Mouse (Mus musculus) spleen, adult 2 months (tissue): Measurements from ENCODE around the gene Rnf144b. TPM values are rescaled to one million over a fixed set of nuclear protein-coding genes. Genes with fewer than 3 reads are reported as not detected.

Experiments used
- DNase-seq, 2 experiments: peaks; one replicate each; pipeline versions ENCODE4 v3.0.0 to v3.0.0-alpha.2; 2012 to 2021; ENCODE audit warnings: low spot score in 2 of 2, low read depth in 1 of 2
- H3K27ac ChIP-seq: fragments of 200-500 bp; 2 replicates; pipeline ENCODE4 v1.5.1; 2012; ENCODE audit warnings: low read length, inconsistent platforms; ENCODE audit not compliant: insufficient read depth
- H3K27me3 ChIP-seq: fragments of 200-500 bp; 2 replicates; pipeline ENCODE4 v1.6.1; 2012; ENCODE audit warnings: mild to moderate bottlenecking, moderate library complexity, low read length, inconsistent platforms; ENCODE audit not compliant: control insufficient read depth, insufficient read depth
- H3K36me3 ChIP-seq: fragments of 200-500 bp; 2 replicates; pipeline ENCODE4 v1.6.1; 2012; ENCODE audit warnings: mild to moderate bottlenecking, low read length, inconsistent platforms; ENCODE audit not compliant: control insufficient read depth, insufficient read depth
- H3K4me1 ChIP-seq: fragments of 200-500 bp; 2 replicates; pipeline ENCODE4 v1.6.1; 2011; ENCODE audit warnings: inconsistent platforms; ENCODE audit not compliant: control insufficient read depth, insufficient read depth, insufficient read length
- H3K4me3 ChIP-seq: fragments of 200-500 bp; 2 replicates; pipeline ENCODE4 v1.5.1; 2011; ENCODE audit warnings: mild to moderate bottlenecking, inconsistent platforms; ENCODE audit not compliant: insufficient read depth, insufficient read length; ENCODE audit errors: extremely low read depth
- CTCF ChIP-seq: fragments of 200-500 bp; IDR thresholded peaks from 2 replicates; pipeline ENCODE4 v1.5.1; 2011; ENCODE audit warnings: mild to moderate bottlenecking, inconsistent platforms; ENCODE audit not compliant: insufficient read depth, insufficient read length, insufficient replicate concordance; ENCODE audit errors: extremely low read depth
- POLR2A ChIP-seq: fragments of 200-500 bp; IDR thresholded peaks from 2 replicates; pipeline ENCODE4 v1.6.1; 2011; ENCODE audit warnings: low read depth, low read length, inconsistent platforms
- WGBS: fragments of 180-500 bp; shearing (Covaris S2); methylation state at CpG from one replicate; pipeline ENCODE4 v1.1.7; 2018; 5-methylcytosine and 5-hydroxymethylcytosine counted together
- polyA plus RNA-seq: library from polyadenylated mRNA; depleted of rRNA; stranded (reverse); fragments of >200 nt; gene quantifications from 2 replicates; pipeline ENCODE4 v1.2.3, GENCODE M21; 2012

The Rnf144b gene
- polyA plus RNA-seq, 1 experiment = 4.6 TPM

- Histone ChIP-seq H3K27me3 (peaks cover 5% of the 10 kb centered on the region; the same call in 1 of the 2 replicates), H3K4me3 (no peak overlapping the region), H3K4me1 (peaks cover 6% of the 10 kb centered on the region; the same call in 1 of the 2 replicates), H3K36me3 (no peaks in the 10 kb centered on the region), H3K27ac (no peak overlapping the region)
- no peak for DNase-seq
- 88% methylated on average over 3 of the region's 3 CpGs for WGBS
- TF ChIP-seq CTCF (no peak), POLR2A (no peak)
Observed at GRCm38 (mm10) chr13:47124449-47124848, 2.0 kb downstream of the Rnf144b start.

- 90% methylated on average over 6 of the region's 6 CpGs for WGBS
- no peak for TF ChIP-seq CTCF
- TF ChIP-seq POLR2A = no peak
Observed at GRCm38 (mm10) chr13:47124986-47125385, 2.5 kb downstream of the Rnf144b start.

GRCm38 (mm10) chr13:47125595-47125994, 3.1 kb downstream of the Rnf144b start:
- H3K27me3 ChIP-seq = peaks cover 5% of the 10 kb centered on the region; the same call in 1 of the 2 replicates
- 87% methylated on average over 5 of the region's 5 CpGs for whole genome bisulfite sequencing
- no peak overlapping the region for H3K27ac ChIP-seq
- H3K4me3 ChIP-seq = no peak overlapping the region
- no peaks in the 10 kb centered on the region for H3K36me3 ChIP-seq
- TF ChIP-seq CTCF (no peak), POLR2A (no peak)
- peaks cover 6% of the 10 kb centered on the region; the same call in 1 of the 2 replicates for H3K4me1 ChIP-seq
- DNase-seq = no peak

More at GRCm38 (mm10) chr13:47124986-47125385, 2.5 kb downstream of the Rnf144b start:
- no peak overlapping the region for H3K4me3 ChIP-seq
- no peaks in the 10 kb centered on the region for H3K36me3 ChIP-seq
- H3K27me3 ChIP-seq = peaks cover 5% of the 10 kb centered on the region; the same call in 1 of the 2 replicates
- no peak overlapping the region for H3K27ac ChIP-seq
- H3K4me1 ChIP-seq = peaks cover 6% of the 10 kb centered on the region; the same call in 1 of the 2 replicates
- no peak for DNase-seq

- TF ChIP-seq CTCF (no peak), POLR2A (no peak)
- H3K4me1 ChIP-seq = no peaks in the 10 kb centered on the region
- no peaks in the 10 kb centered on the region for H3K27me3 ChIP-seq
- no peak overlapping the region for H3K27ac ChIP-seq
- WGBS = 90% methylated on average over 4 of the region's 4 CpGs
- no peak for DNase-seq
- no peak overlapping the region for H3K4me3 ChIP-seq
- no peaks in the 10 kb centered on the region for H3K36me3 ChIP-seq
Observed at GRCm38 (mm10) chr13:47129090-47129489, 6.6 kb downstream of the Rnf144b start.

DNA sequence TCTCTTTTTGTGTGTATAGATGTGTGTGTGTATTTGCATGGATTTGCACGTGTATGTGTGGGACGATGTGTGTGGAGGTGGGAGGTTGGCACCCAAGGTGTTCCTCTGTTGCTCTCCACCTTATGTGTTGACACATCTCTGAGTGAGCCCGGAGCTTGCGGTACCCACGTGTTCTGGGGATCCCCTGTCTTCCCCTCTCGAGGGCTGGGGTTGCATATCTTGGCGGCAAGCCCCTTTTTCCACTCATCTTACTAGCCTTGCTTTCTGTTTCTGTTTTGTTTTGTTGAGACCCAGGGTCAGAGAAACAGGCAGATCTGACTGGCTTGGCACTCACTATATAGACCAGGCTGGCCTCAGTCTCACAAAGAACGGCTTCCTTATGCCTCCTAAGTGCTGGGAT, 10.6 kb downstream of the Rnf144b start:
- Histone ChIP-seq H3K4me1 (no peaks in the 10 kb centered on the region), H3K4me3 (no peak overlapping the region), H3K27ac (no peak overlapping the region), H3K36me3 (no peaks in the 10 kb centered on the region), H3K27me3 (no peaks in the 10 kb centered on the region)
- no peak for DNase-seq
- 88% methylated on average over 8 of the region's 8 CpGs for WGBS
- TF ChIP-seq CTCF = no peak
- TF ChIP-seq POLR2A = no peak

- DNase-seq = no peak
- WGBS = 95% methylated on average over 7 of the region's 7 CpGs
- no peaks in the 10 kb centered on the region for H3K36me3 ChIP-seq
- TF ChIP-seq CTCF (no peak), POLR2A (no peak)
- H3K4me1 ChIP-seq = no peaks in the 10 kb centered on the region
- H3K4me3 ChIP-seq = no peak overlapping the region
- H3K27ac ChIP-seq = no peak overlapping the region
- no peaks in the 10 kb centered on the region for H3K27me3 ChIP-seq
Observed at GRCm38 (mm10) chr13:47134836-47135235, 12.4 kb downstream of the Rnf144b start.

DNA sequence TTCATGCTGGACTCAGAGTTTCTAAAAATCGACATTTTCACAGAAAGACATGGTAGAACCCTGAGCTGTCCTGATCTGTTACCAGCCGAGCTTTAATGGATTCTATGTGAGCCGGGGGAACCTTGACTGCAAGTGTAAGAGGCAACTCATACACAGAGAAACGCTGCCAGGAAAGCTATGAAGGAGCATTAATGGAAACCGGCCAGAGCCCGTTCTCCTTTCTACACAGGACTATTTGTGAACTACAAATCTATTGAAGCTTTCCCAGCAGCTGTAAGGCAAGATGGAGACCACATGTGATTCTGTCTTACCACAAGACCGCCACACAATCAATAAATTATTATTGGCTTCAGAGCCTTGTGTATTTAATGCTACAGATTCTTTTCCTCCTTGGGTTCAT, 13.3 kb downstream of the Rnf144b start:
- Histone ChIP-seq H3K4me3 (no peak overlapping the region), H3K27me3 (no peaks in the 10 kb centered on the region), H3K27ac (no peak overlapping the region), H3K4me1 (no peaks in the 10 kb centered on the region), H3K36me3 (no peaks in the 10 kb centered on the region)
- 88% methylated on average over 7 of the region's 7 CpGs for WGBS
- TF ChIP-seq CTCF (no peak), POLR2A (no peak)
- DNase-seq = no peak
